Mouse (Mus musculus) gastrocnemius, postnatal 10 days (tissue): ENCODE results near the gene Cdan1. TPM values are rescaled to one million over a fixed set of nuclear protein-coding genes. Genes with fewer than 3 reads are reported as not detected.

Source experiments
- DNase-seq: peaks from one replicate; pipeline ENCODE4 v3.0.0; 2021; ENCODE audit warnings: mixed read lengths
- long read RNA-seq, 2 experiments: library from polyadenylated mRNA; stranded (forward); transcript quantifications; one replicate each; pipeline ENCODE4 v2.0.0; 2021
- total RNA-seq, 2 experiments: library from RNA; stranded (reverse); gene quantifications; 2 replicates each; pipeline ENCODE4 v1.2.3; 2021

The Cdan1 gene
- total RNA-seq = 1 to 10 TPM; 8.1 to 9.8 TPM
- long read RNA-seq, experiment 1, partial matches to known transcripts = 5 of 19 reads
- long read RNA-seq, experiment 1, other reads (novel, unspliced or antisense) = 14 of 19 reads
- long read RNA-seq, experiment 2, partial matches to known transcripts = 1 of 12 reads
- long read RNA-seq, experiment 2, other reads (novel, unspliced or antisense) = 11 of 12 reads

- peak; percentile 37 for DNase-seq
Observed at GRCm38 (mm10) chr2:120849449-120850423, at the start of gene Cdan1. TSS of gene Cdan1 (minus strand) at chr2:120850128.

DNA sequence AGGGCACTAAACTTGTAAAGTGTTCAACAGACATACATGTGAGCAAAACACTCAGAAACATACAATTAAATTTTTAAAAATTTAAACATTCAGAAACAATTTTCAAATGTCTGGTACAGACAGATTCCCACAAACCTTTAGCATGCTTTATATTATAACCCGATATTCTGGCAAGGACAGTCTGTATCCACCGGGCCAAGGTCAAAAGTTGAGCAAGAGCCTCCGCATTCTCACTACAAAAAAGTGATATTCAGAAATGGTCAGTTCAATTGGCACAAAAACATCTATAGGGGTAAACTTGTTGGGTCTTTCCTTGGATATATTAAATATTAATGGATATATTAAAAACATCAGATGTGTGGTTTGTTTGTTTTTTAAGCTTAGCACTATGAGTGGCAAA lies 46.4 kb upstream of the Cdan1 start:
- DNase-seq = no peak

- no peak for DNase-seq
Observed at GRCm38 (mm10) chr2:120887601-120888000, 37.7 kb upstream of the Cdan1 start.

- no peak for DNase-seq
Observed at GRCm38 (mm10) chr2:120873192-120873591, 23.3 kb upstream of the Cdan1 start.

DNA sequence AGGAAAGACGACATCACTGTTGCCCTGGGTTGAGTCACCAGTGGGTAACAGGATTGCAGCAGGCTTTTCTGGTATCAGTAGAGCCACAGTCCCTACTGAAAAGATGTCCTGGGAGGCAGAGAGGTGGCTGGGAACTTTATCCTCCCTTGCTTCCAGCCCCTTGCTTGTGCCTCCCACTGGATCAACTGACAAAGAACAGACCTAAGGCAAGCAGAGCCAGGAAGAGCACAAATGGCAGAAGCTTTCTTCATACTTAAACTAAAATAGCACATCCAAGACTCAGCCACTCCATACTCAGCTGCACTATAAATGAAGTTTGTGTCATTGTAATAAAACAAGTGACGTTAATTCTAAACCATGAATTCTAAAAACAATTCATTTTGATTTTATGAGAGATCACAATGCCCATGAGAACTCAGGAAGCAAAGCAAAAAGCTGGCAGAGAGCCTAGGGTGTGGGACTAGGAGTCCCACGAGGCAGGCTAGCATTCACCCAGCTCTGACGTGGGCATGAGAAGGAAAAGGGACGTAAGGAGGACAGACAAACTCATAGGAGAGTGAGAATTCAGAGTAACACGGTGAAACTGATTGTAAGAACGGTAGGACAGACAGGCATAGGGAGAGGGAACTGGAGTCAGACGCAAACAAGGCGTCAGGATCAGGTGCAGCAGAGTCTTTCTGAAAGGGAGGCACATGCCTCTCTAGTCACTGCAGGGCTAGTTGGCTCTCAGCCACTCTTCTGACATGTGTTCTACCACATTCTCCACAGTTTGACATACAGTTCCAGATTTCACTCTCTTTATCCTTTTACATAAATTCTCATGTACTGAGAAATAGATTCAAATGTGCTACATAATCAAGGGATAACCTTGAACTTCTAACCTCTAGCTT lies 21.8 kb upstream of the Cdan1 start:
- no peak for DNase-seq

GRCm38 (mm10) chr2:120867336-120867735 lies 17.4 kb upstream of the Cdan1 start:
- no peak for DNase-seq

DNA sequence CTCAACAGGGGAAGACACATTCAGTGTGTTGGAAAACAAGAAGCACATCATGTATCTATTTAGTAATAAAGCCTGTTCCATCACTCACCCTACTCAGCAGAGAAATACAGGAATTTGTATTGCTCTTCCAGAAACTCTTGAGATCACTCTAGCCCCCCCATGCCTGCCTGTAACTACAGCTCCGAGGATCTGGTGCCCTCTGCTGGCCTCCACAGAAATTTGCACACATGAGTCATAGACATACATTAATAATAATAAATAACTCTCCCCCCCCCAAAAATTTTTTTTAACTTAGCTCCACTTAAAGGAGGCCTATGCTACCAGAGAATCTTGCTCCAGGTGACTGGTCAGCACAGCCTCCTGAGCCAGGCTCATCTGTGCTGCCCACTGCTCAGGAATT lies 16.6 kb upstream of the Cdan1 start:
- DNase-seq = peak; percentile 29

GRCm38 (mm10) chr2:120863389-120863788 lies 13.5 kb upstream of the Cdan1 start:
- no peak for DNase-seq

- DNase-seq = no peak
Observed at GRCm38 (mm10) chr2:120860699-120861098, 10.8 kb upstream of the Cdan1 start.

GRCm38 (mm10) chr2:120858131-120858530 lies 8.2 kb upstream of the Cdan1 start:
- DNase-seq = no peak

DNA sequence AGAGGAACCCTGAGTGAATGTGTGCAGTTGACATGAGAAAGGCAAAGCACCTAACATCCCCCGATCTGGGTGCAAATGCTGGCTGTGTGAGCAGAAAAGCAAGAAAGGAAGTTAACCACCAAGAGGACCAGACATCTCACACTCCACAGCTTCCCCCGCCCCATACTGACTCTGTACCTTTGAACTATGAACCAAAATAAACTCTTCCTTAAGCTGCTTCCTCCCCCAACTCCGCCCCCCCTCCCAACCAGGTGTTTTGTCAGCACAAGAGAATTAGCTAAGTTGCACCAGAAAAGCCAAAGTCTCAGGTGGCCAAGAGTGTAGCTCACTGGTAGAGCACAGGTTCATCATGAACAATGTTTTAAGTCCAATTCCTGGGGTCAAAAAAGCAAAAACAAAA lies 3.2 kb upstream of the Cdan1 start:
- DNase-seq = no peak

- DNase-seq = no peak
Observed at GRCm38 (mm10) chr2:120852626-120853025, 2.7 kb upstream of the Cdan1 start.

DNA sequence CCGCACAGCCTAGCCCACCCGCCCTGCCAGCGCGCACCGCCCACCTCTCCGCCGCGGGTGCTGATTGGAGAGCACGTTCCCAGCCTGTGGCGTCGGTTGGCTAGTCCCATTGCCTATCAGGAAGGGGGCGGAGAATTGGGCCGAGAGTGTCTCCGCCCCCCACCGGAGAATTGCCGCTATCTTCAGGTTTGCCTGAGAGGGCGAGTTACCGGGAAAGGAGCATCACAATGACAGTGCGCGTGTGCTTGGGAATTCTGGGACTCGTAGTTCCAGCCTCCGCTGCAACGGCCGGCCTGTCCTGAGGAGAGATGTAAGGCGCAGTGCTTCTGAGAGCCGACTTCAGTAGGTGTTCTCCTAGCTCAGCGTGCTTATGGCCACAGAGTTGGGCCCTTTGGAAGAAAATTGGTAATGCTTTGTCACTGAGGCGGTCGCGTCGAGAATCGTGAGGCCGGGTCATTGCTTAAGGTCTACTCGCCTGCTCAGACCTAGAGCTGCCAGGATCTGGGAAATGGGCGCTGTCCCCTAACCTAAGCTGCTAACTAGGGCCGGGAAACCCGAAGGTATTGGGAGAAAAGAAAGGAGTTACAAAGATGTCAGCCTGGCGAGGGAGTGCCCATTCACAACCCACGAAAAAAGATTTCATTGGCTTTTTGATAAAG lies 625 bp upstream of the Cdan1 start, which contains the start of gene Ttbk2:
Gene Ttbk2 (minus strand): TSS at position 181 of the 659 bp plus-strand sequence.
- DNase-seq = peak; percentile 97

DNA sequence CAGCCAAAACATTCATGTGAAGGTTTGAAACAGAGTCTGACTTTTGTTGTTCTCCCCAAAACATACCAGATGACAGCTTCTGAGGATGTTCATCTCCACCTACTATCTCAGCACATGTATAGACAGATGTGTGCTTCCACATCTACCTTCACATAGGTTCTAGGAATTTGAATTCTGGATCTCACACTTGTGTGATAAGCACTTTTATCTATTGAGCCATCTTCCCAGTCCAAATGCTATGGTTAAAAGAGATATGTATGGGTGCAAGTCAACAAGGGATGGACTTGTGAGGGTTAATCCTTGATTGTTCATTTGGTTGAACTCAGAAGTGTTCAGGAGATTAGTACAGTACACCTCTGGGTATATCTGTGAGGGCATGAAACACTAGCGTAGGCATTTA lies 4.6 kb downstream of the Cdan1 start:
- DNase-seq = no peak

DNA sequence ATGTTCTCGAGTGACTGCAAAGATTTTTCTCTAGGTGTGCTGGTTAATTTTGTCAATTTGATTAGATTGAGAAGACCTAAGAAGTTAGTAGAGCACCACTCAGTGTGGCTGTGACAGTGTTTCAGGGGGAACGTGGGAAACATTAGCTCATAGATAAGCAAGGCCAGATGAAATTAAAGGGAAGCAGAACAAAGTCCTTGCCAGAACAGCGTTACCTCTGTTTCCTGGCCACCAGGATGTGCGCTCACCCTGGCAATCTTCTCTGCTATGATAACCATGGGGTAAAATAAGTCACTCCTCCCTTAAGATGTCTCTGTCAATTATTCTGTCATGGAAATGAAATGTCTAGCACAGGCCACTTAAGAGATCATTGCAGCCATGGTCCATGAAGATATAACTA lies 5.9 kb downstream of the Cdan1 start:
- DNase-seq = no peak

GRCm38 (mm10) chr2:120841211-120841610 lies 8.7 kb downstream of the Cdan1 start:
- no peak for DNase-seq

DNA sequence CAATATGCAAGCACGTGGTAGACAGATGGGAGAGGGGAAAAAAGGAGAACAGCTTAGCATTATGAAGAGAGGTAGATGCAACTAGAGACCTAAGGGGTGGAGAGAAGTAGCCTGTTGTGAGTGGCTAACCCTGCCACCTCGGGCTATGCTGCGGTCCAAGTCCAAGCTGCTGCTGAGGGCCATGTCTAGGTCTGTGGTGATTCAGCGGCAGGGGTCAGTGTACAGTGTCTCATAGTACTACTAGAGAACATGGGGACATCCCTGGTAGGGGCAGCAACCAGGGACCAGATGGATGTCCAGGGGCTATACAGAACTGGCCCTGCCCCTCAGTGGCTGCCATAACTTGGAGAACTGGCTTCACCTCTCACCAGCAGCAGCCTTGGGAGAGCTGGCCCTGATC lies 14.8 kb downstream of the Cdan1 start:
- DNase-seq = no peak

DNA sequence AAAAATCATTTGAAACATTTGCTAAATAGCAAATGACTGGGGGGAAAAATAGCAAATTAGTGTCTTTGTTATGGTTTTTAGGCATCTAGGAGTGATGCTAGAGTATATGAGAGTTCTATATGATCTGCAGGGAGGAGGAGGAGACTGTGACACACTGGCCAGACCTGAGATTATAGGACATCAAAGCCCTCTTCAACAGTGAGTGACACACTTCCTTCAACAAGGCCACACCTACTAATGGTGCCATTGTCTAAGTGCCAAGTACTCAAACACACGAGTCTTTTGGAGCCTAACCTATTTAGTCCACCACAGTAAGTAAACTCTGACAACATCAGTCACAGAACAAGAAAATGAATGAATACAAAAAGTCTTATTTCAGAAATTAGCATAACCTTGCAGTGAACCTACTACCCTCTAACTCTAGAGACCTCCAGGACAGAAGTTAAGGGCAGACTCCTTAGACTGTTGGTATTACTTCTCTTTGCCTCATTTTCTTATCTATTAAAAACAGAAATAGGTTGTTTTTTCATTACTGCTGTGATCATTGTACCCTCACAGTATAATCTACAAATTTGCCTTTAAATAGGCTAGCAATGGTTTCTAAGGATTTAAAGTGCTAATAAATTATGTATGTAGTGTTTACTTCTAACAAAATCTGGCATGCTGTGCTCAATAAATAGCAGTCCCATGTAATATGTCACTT lies 22.8 kb downstream of the Cdan1 start:
- no peak for DNase-seq

DNA sequence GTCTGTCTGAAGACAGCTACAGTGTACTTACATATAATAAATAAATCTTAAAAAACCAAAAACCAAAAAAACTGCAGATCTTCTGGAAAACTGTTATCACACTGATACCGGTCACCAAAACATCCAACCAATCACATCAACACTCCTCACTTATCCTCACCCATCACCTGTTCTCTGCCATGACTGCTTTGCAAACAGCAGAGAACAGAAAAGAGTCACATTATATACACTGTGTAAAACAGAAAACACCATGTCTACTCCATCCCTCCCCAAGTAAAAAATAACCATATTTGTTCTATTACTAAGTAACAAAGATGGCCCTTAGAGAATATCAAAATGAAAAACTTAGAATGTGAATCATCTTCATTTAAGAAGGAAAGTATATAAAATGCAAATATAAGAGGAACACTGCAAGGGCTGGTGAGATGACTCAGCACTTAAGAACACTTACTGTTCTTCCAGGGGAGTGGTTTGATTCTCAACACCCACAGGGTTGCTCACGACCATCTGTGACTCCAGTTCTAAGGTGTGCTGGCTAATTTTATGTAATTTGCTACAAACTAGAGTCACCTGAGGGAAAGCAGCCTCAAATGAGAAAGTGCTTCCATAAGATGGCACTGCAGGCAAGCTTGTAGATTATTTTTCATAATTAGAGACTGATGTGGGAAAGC lies 79.5 kb downstream of the Cdan1 start:
- no peak for DNase-seq

GRCm38 (mm10) chr2:120761922-120762321 lies 88.0 kb downstream of the Cdan1 start:
- no peak for DNase-seq

DNA sequence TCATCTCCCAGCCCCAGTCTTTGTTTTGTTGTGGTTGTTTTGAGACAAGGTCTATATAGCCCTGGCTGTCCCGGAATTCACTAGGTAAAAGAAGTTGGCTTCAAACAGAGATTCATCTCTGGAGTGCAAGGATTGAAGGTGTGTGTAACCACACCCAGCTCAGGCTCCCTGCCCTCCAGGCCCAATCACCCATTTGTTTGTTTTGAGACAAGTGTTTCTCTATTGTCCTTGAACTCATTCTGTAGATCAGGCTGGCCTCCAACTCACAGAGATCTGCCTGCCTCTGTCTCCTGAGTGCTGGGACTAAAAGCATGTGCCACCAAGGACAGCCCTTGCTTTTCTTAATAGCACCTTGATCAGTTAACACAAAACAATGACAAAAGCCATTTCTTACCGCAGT lies 101.9 kb downstream of the Cdan1 start:
- no peak for DNase-seq
